Mouse (Mus musculus) heart, postnatal 0 days (tissue): ENCODE results near the gene Drg2.

Source experiments
- CTCF ChIP-seq: IDR thresholded peaks from 2 replicates; pipeline ENCODE4 v1.5.1; 2016; ENCODE audit warnings: antibody characterized with exemption, control low read depth, low read depth
- EP300 ChIP-seq: IDR thresholded peaks from 2 replicates; pipeline ENCODE4 v1.6.1; 2016; ENCODE audit warnings: antibody characterized with exemption, low read depth

- TF ChIP-seq EP300 (no peak), CTCF (no peak)
Measured at GRCm38 (mm10) chr11:60436618-60437017, 17.8 kb upstream of the Drg2 start.
